Mouse (Mus musculus) hindbrain, embryonic 11.5 days (tissue): ENCODE measurements at regions not wholly inside any gene's neighbourhood (a gene's known extent, or its start where the extent isn't known, plus 50 kb on each side); places are given as distances from the start of the nearest gene placed in this dataset.

Source experiments
- ATAC-seq: fragments of 200-750 bp; cut with Nextera tagmentation; 2 replicates; pipeline ENCODE4 v1.8.0; 2017; ENCODE audit warnings: mild to moderate bottlenecking, moderate TSS enrichment, moderate library complexity; ENCODE audit not compliant: low FRiP score
- DNase-seq: peaks from one replicate; pipeline ENCODE4 v3.0.0-alpha.2; 2015; ENCODE audit warnings: low spot score
- H3K27ac ChIP-seq: fragments of 300-500 bp; sonication (generic); 2 replicates; pipeline ENCODE4 v1.5.1; 2014; ENCODE audit warnings: mild to moderate bottlenecking, low read depth, low read length
- H3K27me3 ChIP-seq: fragments of 300-500 bp; sonication (generic); 2 replicates; pipeline ENCODE4 v1.6.1; 2014; ENCODE audit warnings: mild to moderate bottlenecking, low read length, moderate library complexity, mixed read lengths; ENCODE audit not compliant: control insufficient read depth, insufficient read depth
- H3K36me3 ChIP-seq: fragments of 300-500 bp; sonication (generic); 2 replicates; pipeline ENCODE4 v1.6.1; 2014; ENCODE audit warnings: mild to moderate bottlenecking, low read length, moderate library complexity, mixed read lengths; ENCODE audit not compliant: control insufficient read depth, insufficient read depth
- H3K4me1 ChIP-seq: fragments of 300-500 bp; sonication (generic); replicated peaks from 2 replicates; pipeline ENCODE4 v1.6.1; 2014; ENCODE audit warnings: low read length, mixed read lengths; ENCODE audit not compliant: control insufficient read depth, insufficient read depth
- H3K4me2 ChIP-seq: fragments of 300-500 bp; sonication (generic); replicated peaks from 2 replicates; pipeline ENCODE4 v1.6.1; 2014; ENCODE audit warnings: mild to moderate bottlenecking, low read depth, low read length
- H3K4me3 ChIP-seq: fragments of 300-500 bp; sonication (generic); 2 replicates; pipeline ENCODE4 v1.5.1; 2014; ENCODE audit warnings: low read depth, low read length
- H3K9ac ChIP-seq: fragments of 300-500 bp; sonication (generic); 2 replicates; pipeline ENCODE4 v1.6.1; 2014; ENCODE audit warnings: low read depth, low read length
- H3K9me3 ChIP-seq: fragments of 300-500 bp; sonication (generic); 2 replicates; pipeline ENCODE4 v1.6.1; 2016; ENCODE audit warnings: low read length; ENCODE audit not compliant: control insufficient read depth
- WGBS: fragments of 180-500 bp; shearing (Covaris S2); extraction: QIAGEN DNeasy Blood & Tissue Kit; methylation state at CpG from one replicate; pipeline ENCODE4 v1.1.7; 2014; 5-methylcytosine and 5-hydroxymethylcytosine counted together

DNA sequence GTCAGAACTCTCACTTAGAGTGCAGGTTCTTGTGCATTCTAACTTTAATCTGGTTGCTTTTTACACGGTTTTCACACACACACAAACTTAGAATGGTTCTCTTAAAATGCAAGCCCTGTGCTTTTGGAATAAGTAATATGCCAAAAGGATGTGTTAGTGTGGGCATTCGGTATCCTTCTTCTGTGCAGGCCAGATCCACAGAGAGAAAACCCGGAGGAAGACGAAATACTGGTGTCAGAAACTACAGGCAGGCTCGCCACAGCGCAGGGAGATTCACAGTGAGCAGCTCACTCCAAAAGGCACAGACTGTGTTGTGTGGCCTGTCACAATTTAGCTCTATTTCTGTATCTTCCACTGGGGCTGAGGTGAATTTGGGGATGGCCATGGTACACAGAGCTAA, 129.5 kb downstream of the Pja2 start:
- H3K4me1 ChIP-seq: no peaks in the 10 kb centered on the region
- no peak overlapping the region for H3K27ac ChIP-seq
- H3K9me3 ChIP-seq: no peaks in the 10 kb centered on the region
- H3K9ac ChIP-seq: no peak overlapping the region
- no peak for DNase-seq
- no peaks in the 10 kb centered on the region for H3K36me3 ChIP-seq
- H3K4me2 ChIP-seq: no peak overlapping the region
- H3K4me3 ChIP-seq: no peak overlapping the region
- no peak for ATAC-seq
- WGBS: 86% methylated on average over 6 of the region's 6 CpGs
- no peaks in the 10 kb centered on the region for H3K27me3 ChIP-seq

DNA sequence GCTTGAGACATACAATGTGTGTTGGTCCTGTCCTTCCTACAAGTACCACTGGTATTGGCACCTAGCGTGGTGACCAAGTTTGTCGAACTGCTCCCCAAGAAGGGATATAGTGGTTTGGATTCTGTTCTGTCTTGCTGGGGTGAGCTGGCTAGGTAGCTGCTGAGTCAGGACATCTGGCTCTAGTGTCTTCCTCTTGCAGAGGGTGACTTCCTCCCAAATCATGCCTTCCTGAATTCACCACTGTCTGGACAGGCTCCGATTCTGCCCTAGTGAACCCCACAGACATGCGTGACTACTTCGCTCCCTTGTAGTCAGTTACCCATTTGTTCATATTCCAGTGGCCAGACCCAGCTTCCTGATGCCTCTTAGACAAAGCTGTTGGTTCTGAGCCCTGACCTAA, 130.1 kb downstream of the Pja2 start:
- Histone ChIP-seq H3K27me3 (no peaks in the 10 kb centered on the region), H3K4me2 (no peak overlapping the region), H3K36me3 (no peaks in the 10 kb centered on the region), H3K9ac (no peak overlapping the region), H3K4me3 (no peak overlapping the region), H3K27ac (no peak overlapping the region), H3K9me3 (no peaks in the 10 kb centered on the region), H3K4me1 (no peaks in the 10 kb centered on the region)
- no peak for ATAC-seq
- 93% methylated on average over 5 of the region's 5 CpGs for WGBS
- no peak for DNase-seq

DNA sequence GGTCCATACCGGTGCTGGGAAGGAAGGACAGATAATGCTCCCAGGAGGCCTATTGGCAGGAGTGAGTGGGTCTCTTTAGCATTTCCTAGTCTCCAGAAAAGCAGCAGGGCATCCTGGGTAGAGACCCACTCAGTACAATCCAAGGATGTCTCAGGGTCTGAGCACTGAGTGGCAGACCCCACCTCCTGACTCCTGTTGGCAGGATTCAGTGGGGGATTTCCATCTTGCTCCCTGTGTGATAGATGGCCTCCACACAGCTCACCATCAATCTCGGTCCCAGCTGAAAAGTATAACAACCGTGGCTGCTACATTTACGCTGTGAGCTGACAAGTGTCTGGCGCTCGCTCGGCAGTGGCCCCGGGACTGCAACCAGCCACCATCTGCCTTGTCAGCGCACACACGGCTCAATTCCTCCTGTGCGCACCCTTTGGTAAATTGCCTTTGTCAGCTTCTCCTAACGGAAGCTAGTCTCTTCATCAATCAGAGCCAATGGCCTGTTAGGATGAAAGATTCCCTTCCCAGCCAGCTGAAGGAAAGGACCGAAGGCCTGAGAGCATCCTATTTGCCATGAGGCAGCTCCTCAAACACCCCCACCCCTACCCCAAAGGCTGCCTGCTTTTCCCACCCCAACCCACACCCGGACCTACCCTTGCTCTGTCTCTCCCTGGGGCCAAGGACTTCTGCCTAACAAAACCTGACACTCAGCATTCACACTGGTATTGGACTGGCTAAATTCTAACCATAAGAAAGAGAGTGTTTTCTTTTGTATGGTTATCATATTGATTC, 131.4 kb downstream of the Pja2 start:
- Histone ChIP-seq H3K4me3 (no peak overlapping the region), H3K27me3 (no peaks in the 10 kb centered on the region), H3K4me2 (no peak overlapping the region), H3K4me1 (no peaks in the 10 kb centered on the region), H3K9me3 (no peaks in the 10 kb centered on the region), H3K27ac (no peak overlapping the region), H3K9ac (no peak overlapping the region), H3K36me3 (no peaks in the 10 kb centered on the region)
- ATAC-seq: peak; percentile 72
- 60% methylated on average over 14 of the region's 14 CpGs for WGBS
- DNase-seq: peak; percentile 31

DNA sequence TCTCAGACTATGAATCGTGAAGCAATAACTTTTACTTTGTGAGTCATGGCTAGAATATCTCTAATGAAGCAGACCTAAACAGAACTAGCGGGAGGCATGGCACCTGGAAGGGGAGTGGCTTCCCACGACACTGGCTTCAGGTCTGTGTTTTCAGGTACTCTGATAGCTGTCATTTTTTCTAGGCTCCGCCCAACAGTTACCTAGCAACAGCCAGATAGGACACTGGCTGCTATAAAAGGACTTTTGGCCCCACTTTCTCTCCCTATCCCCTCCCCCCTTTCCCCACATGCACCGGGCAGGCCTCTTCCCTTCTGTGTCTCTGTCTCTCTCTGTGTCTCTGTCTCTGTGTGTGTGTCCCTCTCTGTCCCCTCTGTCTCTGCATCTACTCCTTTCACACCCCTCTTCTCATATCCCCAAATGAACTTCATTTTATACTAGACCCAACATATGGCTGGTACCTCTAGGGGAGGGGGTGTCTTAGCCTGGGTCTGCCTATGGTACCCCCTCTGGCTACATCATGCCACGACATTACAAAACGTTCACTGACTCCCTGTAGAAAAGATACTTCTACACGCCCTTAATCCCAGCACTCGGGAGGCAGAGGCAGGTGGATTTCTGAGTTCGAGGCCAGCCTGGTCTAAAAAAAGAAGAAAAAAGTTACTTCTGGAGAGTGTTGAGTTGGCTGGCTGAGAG, 132.3 kb downstream of the Pja2 start:
- DNase-seq: no peak
- Histone ChIP-seq H3K9ac (no peak overlapping the region), H3K4me2 (no peak overlapping the region), H3K27ac (no peak overlapping the region), H3K36me3 (no peaks in the 10 kb centered on the region), H3K4me3 (no peak overlapping the region), H3K4me1 (no peaks in the 10 kb centered on the region), H3K9me3 (no peaks in the 10 kb centered on the region), H3K27me3 (no peaks in the 10 kb centered on the region)
- ATAC-seq: no peak
- 89% methylated on average over 10 of the region's 10 CpGs for WGBS

DNA sequence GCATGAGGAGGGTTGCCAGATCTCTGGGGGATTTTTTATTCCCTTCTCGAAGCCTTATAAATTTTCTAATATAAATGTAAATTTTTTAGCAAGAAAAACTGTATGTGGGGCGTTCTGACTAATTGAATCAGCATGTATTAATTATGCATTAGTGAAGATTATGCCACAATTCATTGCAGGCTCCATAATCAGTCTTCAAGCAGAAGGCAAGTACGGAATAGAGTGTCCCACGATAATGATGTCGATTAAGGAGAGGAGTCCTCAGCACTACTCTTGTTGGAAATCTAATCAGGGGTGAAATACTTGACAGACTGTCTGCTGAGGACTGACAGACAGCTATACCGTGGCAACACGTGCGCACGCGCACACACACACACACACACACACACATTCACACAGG, 135.3 kb downstream of the Pja2 start:
- Histone ChIP-seq H3K9ac (no peak overlapping the region), H3K27ac (no peak overlapping the region), H3K4me2 (no peak overlapping the region), H3K27me3 (no peaks in the 10 kb centered on the region), H3K4me3 (no peak overlapping the region), H3K9me3 (no peaks in the 10 kb centered on the region), H3K4me1 (no peaks in the 10 kb centered on the region), H3K36me3 (no peaks in the 10 kb centered on the region)
- WGBS: 86% methylated on average over 10 of the region's 10 CpGs
- no peak for DNase-seq
- no peak for ATAC-seq

DNA sequence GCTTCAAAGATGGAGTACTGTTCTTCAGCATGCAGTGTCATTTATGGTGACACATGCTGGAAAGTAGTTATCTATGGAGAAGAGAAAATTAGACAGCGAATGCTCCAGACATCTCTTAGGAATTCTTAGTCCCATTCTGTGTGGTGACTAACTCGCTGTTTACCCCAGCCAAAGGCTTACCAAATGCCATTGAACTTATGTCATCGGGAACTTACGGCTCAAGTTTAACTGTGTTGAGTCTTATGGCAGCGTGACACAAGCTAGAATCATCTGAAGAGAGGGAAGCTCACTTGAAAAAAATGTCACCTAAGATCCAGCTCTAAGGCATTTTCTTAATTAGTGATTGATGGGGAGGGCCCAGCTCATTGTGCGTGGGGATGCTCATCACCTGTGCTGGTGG, 138.7 kb downstream of the Pja2 start:
- Histone ChIP-seq H3K4me2 (no peak overlapping the region), H3K4me1 (no peaks in the 10 kb centered on the region), H3K36me3 (no peaks in the 10 kb centered on the region), H3K27me3 (no peaks in the 10 kb centered on the region), H3K4me3 (no peak overlapping the region), H3K9ac (no peak overlapping the region), H3K27ac (no peak overlapping the region), H3K9me3 (no peaks in the 10 kb centered on the region)
- ATAC-seq (no peak), DNase-seq (no peak)
- WGBS: 95% methylated on average over 6 of the region's 6 CpGs
